Mouse (Mus musculus) kidney, adult 2 months (tissue): ENCODE measurements at regions not wholly inside any gene's neighbourhood (a gene's known extent, or its start where the extent isn't known, plus 50 kb on each side); places are given as distances from the start of the nearest gene placed in this dataset.

Source experiments
- CTCF ChIP-seq: fragments of 200-500 bp; conservative IDR thresholded peaks from 2 replicates; pipeline ENCODE4 v1.5.1; 2011; ENCODE audit warnings: low read depth, mild to moderate bottlenecking, control low read depth, low read length, moderate library complexity, mixed read lengths; ENCODE audit not compliant: insufficient read depth, insufficient read length
- POLR2A ChIP-seq: fragments of 200-500 bp; IDR thresholded peaks from one replicate; pipeline ENCODE4 v1.6.1; 2011; ENCODE audit warnings: low read depth, low read length, control low read depth

- no peak for TF ChIP-seq POLR2A
- TF ChIP-seq CTCF: no peak
Measured at GRCm38 (mm10) chr8:127957571-127957970, 400.8 kb upstream of the Nrp1 start.
